Mouse (Mus musculus) ovary, adult 18-20 months (tissue): ENCODE results near the gene Mgst2.

Experiments
- DNase-seq: peaks from one replicate; pipeline ENCODE4 v3.0.0; 2022; ENCODE audit warnings: low spot score, mixed read lengths

The Mgst2 gene

GRCm38 (mm10) chr3:51654303-51655055 lies 5.7 kb upstream of the Mgst2 start:
- no peak for DNase-seq

DNA sequence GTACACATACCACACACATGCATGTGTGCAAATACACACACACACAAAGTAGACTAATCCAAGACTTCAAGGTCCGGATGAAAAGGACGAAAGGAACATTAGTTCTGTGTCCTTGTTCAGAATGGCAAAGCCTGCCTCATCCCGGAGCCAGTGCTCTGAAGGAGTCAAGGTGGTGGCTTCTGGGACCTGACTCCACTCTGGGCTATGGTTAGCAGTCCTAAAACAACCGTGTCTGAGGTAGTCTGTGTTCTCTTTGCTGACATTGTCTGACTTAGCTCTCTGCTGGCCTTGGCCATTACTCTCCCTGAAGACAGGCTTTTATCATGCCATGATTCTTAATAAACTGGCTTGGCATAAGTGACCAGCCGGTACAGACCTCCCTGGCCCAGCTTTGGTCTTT lies 745 bp upstream of the Mgst2 start:
- no peak for DNase-seq

- DNase-seq: peak; percentile 37
Observed at GRCm38 (mm10) chr3:51660821-51661276, 689 bp downstream of the Mgst2 start.

DNA sequence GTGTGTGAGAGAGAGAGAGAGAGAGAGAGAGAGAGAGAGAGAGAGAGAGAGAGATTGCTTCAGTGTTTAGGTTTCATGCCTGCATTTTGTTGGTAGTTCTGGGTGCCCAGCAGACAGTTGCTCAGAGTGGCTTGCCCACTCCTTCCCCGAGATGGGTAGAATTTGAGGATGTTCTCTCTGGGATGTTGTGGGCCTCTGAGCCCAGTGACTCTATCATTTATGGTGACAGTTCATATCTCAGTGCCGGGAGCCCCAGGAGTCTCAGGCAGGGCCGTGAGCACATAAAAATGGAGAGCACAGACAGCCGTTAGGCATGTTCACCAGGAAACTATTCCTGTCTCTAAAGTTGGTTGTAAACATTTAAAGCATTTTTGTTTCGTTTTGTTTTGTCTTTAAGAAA lies 1.2 kb downstream of the Mgst2 start:
- DNase-seq: no peak

DNA sequence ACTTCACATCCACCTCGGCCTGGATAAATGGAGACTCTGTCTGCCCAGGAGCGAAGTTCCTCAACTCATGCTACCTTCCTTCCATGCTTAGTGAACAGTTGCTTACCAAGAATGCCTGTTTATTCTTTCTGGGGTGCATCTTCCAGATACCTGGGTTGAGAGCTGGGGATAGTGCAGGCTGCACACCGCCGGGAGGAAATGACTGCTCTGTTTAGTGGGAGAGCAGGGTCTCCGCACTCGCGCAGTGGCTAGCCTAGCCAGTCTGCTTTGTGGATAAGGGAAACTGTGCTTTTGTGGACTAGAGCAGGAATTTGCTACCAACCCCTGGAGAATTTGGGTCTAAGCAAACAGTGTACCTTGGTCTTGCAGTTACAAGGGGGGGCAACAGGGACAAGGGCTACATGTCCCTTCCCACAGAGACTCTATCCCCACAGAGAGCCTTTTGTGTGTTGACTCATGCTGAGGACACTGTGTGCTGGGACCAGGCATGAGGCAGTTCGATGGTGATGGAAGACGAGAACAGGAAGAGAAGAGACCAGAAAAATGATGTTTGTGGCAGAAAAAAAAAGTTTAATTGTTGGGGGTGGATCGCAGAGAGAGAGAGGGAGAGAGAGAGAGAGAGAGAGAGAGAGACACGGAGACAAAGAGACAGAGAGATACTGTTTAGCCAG lies 1.9 kb downstream of the Mgst2 start:
- DNase-seq: no peak

- no peak for DNase-seq
Observed at GRCm38 (mm10) chr3:51662557-51662956, 2.4 kb downstream of the Mgst2 start.

GRCm38 (mm10) chr3:51668607-51669006 lies 8.4 kb downstream of the Mgst2 start:
- no peak for DNase-seq

- DNase-seq: no peak
Observed at GRCm38 (mm10) chr3:51670414-51671070, 10.4 kb downstream of the Mgst2 start.

GRCm38 (mm10) chr3:51671071-51671469 lies 10.9 kb downstream of the Mgst2 start:
- DNase-seq: no peak

DNA sequence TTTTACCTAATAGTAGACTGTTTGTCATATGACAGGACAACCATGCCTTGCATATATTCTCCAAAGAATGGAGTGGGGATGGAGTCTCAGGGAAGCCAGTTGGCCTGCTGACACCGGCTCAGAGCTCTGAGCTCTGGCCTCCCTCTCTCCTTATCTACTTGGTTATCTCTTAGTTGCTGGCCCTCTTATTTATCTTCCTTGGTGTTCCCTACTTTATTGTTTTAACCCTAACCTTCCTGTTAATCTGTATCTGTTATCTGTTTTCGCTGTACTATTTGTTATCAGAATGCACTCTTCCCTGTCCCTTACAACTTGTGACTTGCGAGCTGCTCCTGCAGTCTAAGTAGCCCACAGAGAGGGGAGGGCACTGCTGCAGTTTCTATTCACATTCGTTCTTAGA lies 12.5 kb downstream of the Mgst2 start:
- no peak for DNase-seq

DNA sequence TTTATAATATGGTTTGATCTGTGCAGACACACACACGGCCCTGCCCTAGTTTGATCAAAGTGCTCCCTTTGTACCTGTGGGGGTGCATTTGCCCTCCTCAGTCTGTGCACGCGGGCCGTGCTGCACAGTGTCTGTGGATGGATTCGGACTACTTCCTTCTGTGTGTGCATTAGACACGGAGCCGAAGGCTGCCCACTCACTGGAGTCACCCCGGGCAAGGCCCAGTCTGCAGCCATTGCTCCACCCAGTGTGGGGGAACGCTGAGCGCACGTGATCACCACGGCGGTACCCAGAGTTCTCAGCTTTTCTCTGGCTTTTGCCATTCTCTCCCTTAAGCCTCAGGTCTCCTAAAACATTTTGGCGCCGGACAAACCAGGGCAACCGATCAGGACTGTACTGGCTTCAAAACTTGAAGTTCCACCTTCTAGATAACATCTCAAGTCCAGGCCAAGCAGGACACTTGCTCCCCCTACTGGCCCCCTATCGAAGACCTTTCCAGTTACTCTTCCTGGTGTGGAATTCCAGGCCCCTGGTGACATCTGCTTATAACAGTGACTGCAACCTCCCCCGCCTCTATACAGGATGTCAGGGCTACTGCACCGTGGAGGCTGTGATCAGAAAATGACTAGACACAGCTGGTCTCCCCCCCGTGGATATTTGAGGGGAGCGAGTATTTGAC lies 13.4 kb downstream of the Mgst2 start:
- peak; percentile 35 for DNase-seq

DNA sequence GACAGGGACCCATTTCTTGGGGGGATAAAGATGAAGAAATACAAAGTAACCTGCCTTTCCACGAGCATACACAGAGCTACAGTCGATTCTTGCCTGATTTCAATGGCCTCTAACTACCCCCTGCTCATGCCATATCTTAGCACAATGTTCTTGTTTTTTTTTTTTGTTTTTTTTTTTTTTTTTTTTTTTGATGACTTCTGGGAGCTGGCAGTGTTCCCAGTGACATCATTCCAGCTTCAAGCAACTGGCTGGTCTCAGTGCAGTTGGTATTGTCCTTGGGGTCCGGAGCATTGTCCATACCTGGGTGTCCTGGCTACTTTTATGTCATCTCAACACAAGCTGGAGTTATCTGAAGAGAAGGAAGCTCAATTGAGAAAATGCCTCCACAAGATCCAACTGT lies 14.8 kb downstream of the Mgst2 start:
- no peak for DNase-seq

DNA sequence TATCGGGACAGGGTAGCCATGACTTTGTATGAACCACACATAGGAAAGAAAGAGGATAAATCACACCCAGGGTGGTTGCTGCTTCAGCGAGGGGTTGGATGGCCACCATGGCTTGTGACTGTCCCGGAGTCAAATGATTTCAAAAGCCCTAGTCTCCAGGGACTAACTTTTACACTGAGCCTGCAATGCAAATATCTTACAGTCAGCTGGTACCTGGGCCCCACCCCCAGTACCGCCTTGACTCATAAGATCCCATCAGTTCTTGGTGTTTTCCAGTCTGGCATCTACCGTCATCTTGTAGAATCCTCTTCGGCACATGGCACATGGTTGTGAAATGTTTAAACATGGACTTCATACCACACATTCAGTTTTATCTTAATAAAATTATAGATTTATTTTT lies 25.4 kb downstream of the Mgst2 start:
- no peak for DNase-seq

DNA sequence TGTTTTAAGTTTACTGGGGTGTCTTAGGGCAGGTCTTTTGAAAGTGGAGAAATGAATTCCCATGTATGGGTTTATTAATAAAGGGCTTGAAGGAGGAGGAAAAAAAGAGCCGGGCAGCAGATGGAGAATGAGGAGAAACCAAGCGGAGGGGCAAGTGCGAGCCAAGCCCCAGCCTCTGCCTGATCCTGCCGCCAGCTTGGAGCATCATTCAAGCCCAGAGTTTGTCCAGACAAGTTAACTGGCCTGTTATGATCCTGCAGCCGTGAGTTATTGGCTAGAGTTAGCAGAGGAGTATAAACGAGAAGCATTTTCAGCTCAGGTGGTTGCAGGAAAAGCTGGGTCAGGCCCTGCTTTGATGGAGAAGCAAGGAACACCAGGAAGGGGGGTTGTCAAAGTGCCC lies 26.2 kb downstream of the Mgst2 start:
- DNase-seq: no peak

DNA sequence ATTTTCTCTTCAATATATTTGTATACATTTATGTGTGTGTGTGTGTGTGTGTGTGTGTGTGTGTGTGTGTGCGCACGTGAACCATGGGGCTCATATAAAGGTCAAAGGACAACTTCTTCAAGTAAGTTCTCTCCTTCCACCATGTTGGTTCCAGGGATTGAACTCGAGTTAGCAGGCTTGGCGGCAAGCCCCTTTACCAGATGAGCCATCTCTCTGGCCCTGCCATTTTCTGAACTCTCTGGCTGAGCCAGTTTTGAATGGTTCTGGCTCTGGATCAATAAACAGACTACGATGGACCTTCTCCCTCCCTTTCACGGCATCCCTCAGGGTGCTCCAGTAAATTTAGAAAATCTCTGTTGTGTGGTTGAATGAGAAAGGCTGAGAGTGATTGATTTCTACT lies 26.6 kb downstream of the Mgst2 start:
- no peak for DNase-seq

- no peak for DNase-seq
Observed at GRCm38 (mm10) chr3:51688725-51689124, 28.6 kb downstream of the Mgst2 start.

GRCm38 (mm10) chr3:51693196-51693595 lies 33.0 kb downstream of the Mgst2 start:
- no peak for DNase-seq

DNA sequence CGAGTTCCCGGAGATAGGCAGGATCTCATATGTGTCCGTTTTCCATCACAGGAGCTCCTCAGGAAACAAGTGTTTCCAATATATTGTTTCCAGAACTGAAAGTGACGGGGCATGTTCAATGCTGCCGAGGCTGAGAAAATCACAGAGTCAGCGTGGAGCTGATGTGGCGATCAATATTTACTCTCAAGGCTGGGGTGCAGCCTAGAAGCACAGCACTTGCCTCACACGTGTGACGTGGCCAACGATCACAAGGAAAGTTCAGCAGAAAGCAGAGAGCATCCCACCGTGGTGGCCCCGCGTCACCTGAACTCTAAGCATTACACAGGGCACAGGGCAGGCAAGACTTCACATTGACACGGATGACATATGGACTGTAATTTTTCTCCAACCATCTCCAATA lies 34.4 kb downstream of the Mgst2 start:
- DNase-seq: no peak

DNA sequence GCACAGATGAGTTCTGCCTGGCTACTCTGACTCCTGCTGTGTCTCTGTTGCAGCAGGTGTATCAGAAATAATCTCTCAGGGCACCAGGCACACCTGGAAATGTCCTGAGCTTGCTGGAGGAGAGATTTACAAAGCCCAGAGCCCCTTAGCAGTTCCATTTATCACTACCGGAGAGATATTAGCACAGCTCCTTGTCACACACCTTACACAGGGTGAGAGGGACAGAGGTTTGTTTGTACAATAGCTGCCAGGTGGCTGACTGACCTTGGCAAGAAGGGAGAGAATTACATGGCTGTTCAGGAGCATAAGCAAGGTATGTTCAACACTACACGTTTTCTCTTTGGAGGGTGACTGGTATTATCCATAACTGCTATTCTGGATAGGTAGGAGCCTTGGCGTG lies 35.6 kb downstream of the Mgst2 start:
- no peak for DNase-seq

GRCm38 (mm10) chr3:51697931-51698330 lies 37.8 kb downstream of the Mgst2 start:
- no peak for DNase-seq

DNA sequence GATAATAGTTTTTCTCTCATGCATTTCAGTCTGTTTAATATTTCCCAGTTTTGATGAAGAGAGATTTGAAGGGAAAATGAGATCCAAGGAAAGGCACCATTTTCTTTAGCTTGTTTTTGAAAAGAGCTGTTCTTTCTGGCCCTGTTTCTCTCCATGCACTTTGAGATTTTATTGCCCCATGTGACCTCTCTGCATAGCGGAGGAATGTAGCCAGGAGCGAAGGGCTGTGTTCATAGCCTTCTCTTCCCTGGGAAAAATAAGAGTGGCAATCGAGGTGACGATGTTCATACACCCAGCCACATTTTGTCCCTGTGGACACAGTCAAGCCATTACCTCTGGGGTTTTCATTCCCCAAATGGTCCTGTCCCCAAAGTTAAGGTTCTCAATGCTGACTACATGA lies 40.0 kb downstream of the Mgst2 start:
- DNase-seq: no peak

GRCm38 (mm10) chr3:51700731-51701280 lies 40.6 kb downstream of the Mgst2 start:
- no peak for DNase-seq
